Mouse (Mus musculus): ENCODE measurements at regions not wholly inside any gene's neighbourhood (a gene's known extent, or its start where the extent isn't known, plus 50 kb on each side); places are given as distances from the start of the nearest gene placed in this dataset.

DNA sequence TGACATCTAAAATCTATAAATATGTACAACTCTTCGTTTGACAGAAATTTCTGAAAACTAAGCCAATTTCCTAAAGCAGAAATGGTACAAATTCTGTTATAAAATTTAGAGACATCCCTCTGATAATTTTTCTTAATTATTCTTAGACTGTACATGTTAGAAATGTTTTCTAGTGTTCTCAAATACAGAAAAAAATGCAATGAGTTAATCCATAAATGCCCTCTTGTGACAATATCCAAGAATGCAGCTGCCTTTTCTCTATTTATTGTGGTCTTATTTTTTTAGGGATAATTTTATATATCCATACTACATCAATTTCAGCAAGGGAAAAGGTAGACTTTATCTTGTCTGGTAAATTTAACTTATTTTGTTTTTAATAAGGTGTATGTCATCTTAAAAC is 367.3 kb downstream of the Prkd1 start:
- TF ChIP-seq CTCF (conservative IDR thresholded peaks at IDR 0.05; ENCODE audit: insufficient read depth, insufficient read length, low read depth, low read length) (no peak), POLR2A (IDR thresholded peaks at IDR 0.05; ENCODE audit: low read depth, low read length) (no peak)
- Histone ChIP-seq H3K27ac (ENCODE audit: insufficient read depth, low read depth, low read length) (no peak overlapping the region), H3K4me1 (ENCODE audit: control insufficient read depth, insufficient read depth, low read length) (no peaks in the 10 kb centered on the region), H3K36me3 (ENCODE audit: control insufficient read depth, insufficient read depth, low read length) (no peaks in the 10 kb centered on the region), H3K27me3 (replicated peaks; ENCODE audit: control insufficient read depth, insufficient read depth, low read length) (no peaks in the 10 kb centered on the region), H3K4me3 (ENCODE audit: insufficient read depth, low read depth, low read length) (no peak overlapping the region)
- no peak for DNase-seq
- 51% methylated on average over 1 of the region's 1 CpGs for WGBS
